Mouse (Mus musculus): ENCODE measurements around the gene Gm13285. TPM values are rescaled to one million over a fixed set of nuclear protein-coding genes. Genes with fewer than 3 reads are reported as not detected.
"Not testable (repeated sequence)": the region's sequence is repeated elsewhere in the genome, so short reads cannot be mapped to it uniquely, and the experiment has no call there.

The Gm13285 gene
- polyA plus RNA-seq, 1 experiment from 2014 or later, result 0.61 TPM

DNA sequence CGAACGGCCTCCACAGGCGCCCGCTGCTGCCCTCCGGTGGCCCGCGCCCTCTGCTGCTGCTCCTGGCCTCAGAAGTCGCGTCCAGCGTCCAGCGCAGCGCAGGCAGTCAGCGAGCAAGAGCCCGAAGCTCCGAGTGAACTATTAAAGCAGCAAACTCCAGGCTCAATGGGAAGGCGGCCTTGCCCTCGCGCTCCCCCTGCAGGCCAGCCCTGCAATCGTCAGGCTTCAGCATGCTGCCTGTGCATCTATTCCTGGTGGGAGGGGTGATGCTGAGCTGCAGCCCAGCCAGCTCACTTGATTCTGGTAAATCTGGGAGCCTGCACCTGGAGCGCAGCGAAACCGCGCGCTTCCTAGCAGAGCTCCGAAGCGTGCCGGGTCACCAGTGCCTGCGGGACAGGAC is 11.1 kb upstream of the Gm13285 start, which contains the start of gene Gm13277:
Gm13277 (plus strand) TSS at position 231 of the 400 bp plus-strand sequence.
- not testable (repeated sequence) for H3K36me3 ChIP-seq (ENCODE audit: control insufficient read depth, insufficient read depth, low read length); H3K4me3 ChIP-seq (ENCODE audit: low read depth, low read length); H3K9ac ChIP-seq (ENCODE audit: low read length); H3K27ac ChIP-seq (ENCODE audit: low read depth, low read length); H3K9me3 ChIP-seq (ENCODE audit: control insufficient read depth, low read length); DNase-seq (ENCODE audit: low spot score, missing footprints); H3K4me1 ChIP-seq (ENCODE audit: control insufficient read depth, insufficient read depth, low read length); ATAC-seq (ENCODE audit: low FRiP score); H3K27me3 ChIP-seq (ENCODE audit: control insufficient read depth, insufficient read depth, low read length); H3K4me2 ChIP-seq
- WGBS, result 0% methylated on average over 1 of the region's 28 CpGs

DNA sequence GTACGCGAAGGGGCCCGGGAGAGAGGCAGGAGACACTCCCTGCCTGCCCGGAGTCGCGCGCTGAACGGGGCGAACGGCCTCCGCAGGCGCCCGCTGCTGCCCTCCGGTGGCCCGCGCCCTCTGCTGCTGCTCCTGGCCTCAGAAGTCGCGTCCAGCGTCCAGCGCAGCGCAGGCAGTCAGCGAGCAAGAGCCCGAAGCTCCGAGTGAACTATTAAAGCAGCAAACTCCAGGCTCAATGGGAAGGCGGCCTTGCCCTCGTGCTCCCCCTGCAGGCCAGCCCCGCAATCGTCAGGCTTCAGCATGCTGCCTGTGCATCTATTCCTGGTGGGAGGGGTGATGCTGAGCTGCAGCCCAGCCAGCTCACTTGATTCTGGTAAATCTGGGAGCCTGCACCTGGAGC is 8.2 kb upstream of the Gm13285 start, which contains the start of gene Gm13278:
Gm13278 (plus strand) TSS at position 301 of the 400 bp plus-strand sequence.
- not testable (repeated sequence) for H3K36me3 ChIP-seq (ENCODE audit: control insufficient read depth, insufficient read depth, low read length); H3K9ac ChIP-seq (ENCODE audit: low read length); H3K4me2 ChIP-seq; DNase-seq (ENCODE audit: low spot score, missing footprints); H3K27me3 ChIP-seq (ENCODE audit: control insufficient read depth, insufficient read depth, low read length); H3K4me3 ChIP-seq (ENCODE audit: low read depth, low read length); H3K9me3 ChIP-seq (ENCODE audit: control insufficient read depth, low read length); ATAC-seq (ENCODE audit: low FRiP score); H3K27ac ChIP-seq (ENCODE audit: low read depth, low read length); H3K4me1 ChIP-seq (ENCODE audit: control insufficient read depth, insufficient read depth, low read length)
- WGBS, result no CpG with 5 or more reads among the region's 28 CpGs

DNA sequence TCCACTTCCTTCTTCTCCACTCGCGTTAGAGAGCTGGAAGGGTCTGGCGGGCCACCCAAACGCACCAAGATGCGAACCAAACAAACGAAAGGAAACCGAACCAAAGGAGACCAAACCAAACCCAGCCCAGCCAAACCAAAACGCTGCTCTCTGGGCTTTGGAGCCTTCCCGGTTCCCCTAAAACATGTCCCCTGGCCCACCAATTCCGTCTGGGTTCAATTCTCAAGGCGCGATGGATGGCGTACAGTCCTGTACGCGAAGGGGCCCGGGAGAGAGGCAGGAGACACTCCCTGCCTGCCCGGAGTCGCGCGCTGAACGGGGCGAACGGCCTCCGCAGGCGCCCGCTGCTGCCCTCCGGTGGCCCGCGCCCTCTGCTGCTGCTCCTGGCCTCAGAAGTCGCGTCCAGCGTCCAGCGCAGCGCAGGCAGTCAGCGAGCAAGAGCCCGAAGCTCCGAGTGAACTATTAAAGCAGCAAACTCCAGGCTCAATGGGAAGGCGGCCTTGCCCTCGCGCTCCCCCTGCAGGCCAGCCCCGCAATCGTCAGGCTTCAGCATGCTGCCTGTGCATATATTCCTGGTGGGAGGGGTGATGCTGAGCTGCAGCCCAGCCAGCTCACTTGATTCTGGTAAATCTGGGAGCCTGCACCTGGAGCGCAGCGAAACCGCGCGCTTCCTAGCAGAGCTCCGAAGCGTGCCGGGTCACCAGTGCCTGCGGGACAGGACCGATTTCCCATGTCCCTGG is 5.4 kb upstream of the Gm13285 start, which contains the start of gene Gm13275:
Gm13275 (plus strand) TSS at position 552 of the 740 bp plus-strand sequence.
- not testable (repeated sequence) for H3K9me3 ChIP-seq (ENCODE audit: control insufficient read depth, low read length); H3K4me1 ChIP-seq (ENCODE audit: control insufficient read depth, insufficient read depth, low read length); H3K9ac ChIP-seq (ENCODE audit: low read length); H3K36me3 ChIP-seq (ENCODE audit: control insufficient read depth, insufficient read depth, low read length); H3K27me3 ChIP-seq (ENCODE audit: control insufficient read depth, insufficient read depth, low read length); DNase-seq (ENCODE audit: low spot score, missing footprints); H3K4me3 ChIP-seq (ENCODE audit: low read depth, low read length); H3K27ac ChIP-seq (ENCODE audit: low read depth, low read length); H3K4me2 ChIP-seq; ATAC-seq (ENCODE audit: low FRiP score)
- 0% methylated on average over 5 of the region's 52 CpGs for WGBS

DNA sequence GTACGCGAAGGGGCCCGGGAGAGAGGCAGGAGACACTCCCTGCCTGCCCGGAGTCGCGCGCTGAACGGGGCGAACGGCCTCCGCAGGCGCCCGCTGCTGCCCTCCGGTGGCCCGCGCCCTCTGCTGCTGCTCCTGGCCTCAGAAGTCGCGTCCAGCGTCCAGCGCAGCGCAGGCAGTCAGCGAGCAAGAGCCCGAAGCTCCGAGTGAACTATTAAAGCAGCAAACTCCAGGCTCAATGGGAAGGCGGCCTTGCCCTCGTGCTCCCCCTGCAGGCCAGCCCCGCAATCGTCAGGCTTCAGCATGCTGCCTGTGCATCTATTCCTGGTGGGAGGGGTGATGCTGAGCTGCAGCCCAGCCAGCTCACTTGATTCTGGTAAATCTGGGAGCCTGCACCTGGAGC is 2.4 kb upstream of the Gm13285 start, which contains the start of gene Gm13279:
Gm13279 (plus strand) TSS at position 301 of the 400 bp plus-strand sequence.
- not testable (repeated sequence) for H3K27me3 ChIP-seq (ENCODE audit: control insufficient read depth, insufficient read depth, low read length); H3K9me3 ChIP-seq (ENCODE audit: control insufficient read depth, low read length); H3K4me2 ChIP-seq; H3K36me3 ChIP-seq (ENCODE audit: control insufficient read depth, insufficient read depth, low read length); H3K27ac ChIP-seq (ENCODE audit: low read depth, low read length); H3K4me3 ChIP-seq (ENCODE audit: low read depth, low read length); H3K4me1 ChIP-seq (ENCODE audit: control insufficient read depth, insufficient read depth, low read length); H3K9ac ChIP-seq (ENCODE audit: low read length); ATAC-seq (ENCODE audit: low FRiP score); DNase-seq (ENCODE audit: low spot score, missing footprints)
- WGBS, result no CpG with 5 or more reads among the region's 28 CpGs

DNA sequence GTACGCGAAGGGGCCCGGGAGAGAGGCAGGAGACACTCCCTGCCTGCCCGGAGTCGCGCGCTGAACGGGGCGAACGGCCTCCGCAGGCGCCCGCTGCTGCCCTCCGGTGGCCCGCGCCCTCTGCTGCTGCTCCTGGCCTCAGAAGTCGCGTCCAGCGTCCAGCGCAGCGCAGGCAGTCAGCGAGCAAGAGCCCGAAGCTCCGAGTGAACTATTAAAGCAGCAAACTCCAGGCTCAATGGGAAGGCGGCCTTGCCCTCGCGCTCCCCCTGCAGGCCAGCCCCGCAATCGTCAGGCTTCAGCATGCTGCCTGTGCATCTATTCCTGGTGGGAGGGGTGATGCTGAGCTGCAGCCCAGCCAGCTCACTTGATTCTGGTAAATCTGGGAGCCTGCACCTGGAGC is 3.5 kb downstream of the Gm13285 start, which contains the start of gene Gm13287:
Gm13287 (plus strand) TSS at position 301 of the 400 bp plus-strand sequence.
- not testable (repeated sequence) for H3K27me3 ChIP-seq (ENCODE audit: control insufficient read depth, insufficient read depth, low read length); H3K36me3 ChIP-seq (ENCODE audit: control insufficient read depth, insufficient read depth, low read length); H3K4me2 ChIP-seq; H3K9me3 ChIP-seq (ENCODE audit: control insufficient read depth, low read length); ATAC-seq (ENCODE audit: low FRiP score); H3K9ac ChIP-seq (ENCODE audit: low read length); H3K4me3 ChIP-seq (ENCODE audit: low read depth, low read length); H3K27ac ChIP-seq (ENCODE audit: low read depth, low read length); H3K4me1 ChIP-seq (ENCODE audit: control insufficient read depth, insufficient read depth, low read length); DNase-seq (ENCODE audit: low spot score, missing footprints)
- WGBS, result no CpG with 5 or more reads among the region's 29 CpGs

DNA sequence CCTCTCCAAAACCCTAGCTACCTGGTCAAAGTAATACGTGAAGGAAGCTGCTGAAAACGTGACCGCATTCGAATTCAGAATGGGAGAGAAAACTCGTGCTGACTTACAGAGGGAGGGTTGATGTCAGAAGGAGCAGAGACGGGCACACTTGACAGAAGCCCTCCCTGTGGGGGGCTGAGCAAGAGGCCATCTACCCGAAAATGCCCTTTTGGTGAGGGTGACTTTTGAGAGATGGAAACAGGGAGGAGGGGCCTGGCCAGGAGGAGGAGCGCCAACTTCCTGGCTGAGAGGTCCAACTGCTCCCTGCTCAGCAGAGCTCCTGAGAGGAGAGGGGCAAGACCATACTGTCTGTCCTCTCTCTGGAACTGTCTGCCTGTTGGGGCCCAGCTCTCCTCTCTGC is 5.8 kb downstream of the Gm13285 start, which contains the start of gene Gm13288:
Gm13288 (plus strand) TSS at position 301 of the 400 bp plus-strand sequence.
- H3K36me3 ChIP-seq (ENCODE audit: control insufficient read depth, insufficient read depth, low read length); H3K27me3 ChIP-seq (ENCODE audit: control insufficient read depth, insufficient read depth, low read length); H3K9me3 ChIP-seq (ENCODE audit: control insufficient read depth, low read length); ATAC-seq (ENCODE audit: low FRiP score); H3K4me3 ChIP-seq (ENCODE audit: low read depth, low read length); H3K4me2 ChIP-seq; H3K4me1 ChIP-seq (ENCODE audit: control insufficient read depth, insufficient read depth, low read length); H3K27ac ChIP-seq (ENCODE audit: low read depth, low read length); DNase-seq (ENCODE audit: low spot score, missing footprints); H3K9ac ChIP-seq (ENCODE audit: low read length): not testable (repeated sequence)
- no CpG with 5 or more reads among the region's 8 CpGs for WGBS

DNA sequence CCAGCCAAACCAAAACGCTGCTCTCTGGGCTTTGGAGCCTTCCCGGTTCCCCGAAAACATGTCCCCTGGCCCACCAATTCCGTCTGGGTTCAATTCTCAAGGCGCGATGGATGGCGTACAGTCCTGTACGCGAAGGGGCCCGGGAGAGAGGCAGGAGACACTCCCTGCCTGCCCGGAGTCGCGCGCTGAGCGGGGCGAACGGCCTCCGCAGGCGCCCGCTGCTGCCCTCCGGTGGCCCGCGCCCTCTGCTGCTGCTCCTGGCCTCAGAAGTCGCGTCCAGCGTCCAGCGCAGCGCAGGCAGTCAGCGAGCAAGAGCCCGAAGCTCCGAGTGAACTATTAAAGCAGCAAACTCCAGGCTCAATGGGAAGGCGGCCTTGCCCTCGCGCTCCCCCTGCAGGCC is 6.3 kb downstream of the Gm13285 start:
- not testable (repeated sequence) for H3K4me3 ChIP-seq (ENCODE audit: low read depth, low read length); H3K36me3 ChIP-seq (ENCODE audit: control insufficient read depth, insufficient read depth, low read length); H3K4me1 ChIP-seq (ENCODE audit: control insufficient read depth, insufficient read depth, low read length); DNase-seq (ENCODE audit: low spot score, missing footprints); H3K4me2 ChIP-seq; H3K9ac ChIP-seq (ENCODE audit: low read length); H3K27ac ChIP-seq (ENCODE audit: low read depth, low read length); ATAC-seq (ENCODE audit: low FRiP score); H3K27me3 ChIP-seq (ENCODE audit: control insufficient read depth, insufficient read depth, low read length); H3K9me3 ChIP-seq (ENCODE audit: control insufficient read depth, low read length)
- 0% methylated on average over 11 of the region's 34 CpGs for WGBS

DNA sequence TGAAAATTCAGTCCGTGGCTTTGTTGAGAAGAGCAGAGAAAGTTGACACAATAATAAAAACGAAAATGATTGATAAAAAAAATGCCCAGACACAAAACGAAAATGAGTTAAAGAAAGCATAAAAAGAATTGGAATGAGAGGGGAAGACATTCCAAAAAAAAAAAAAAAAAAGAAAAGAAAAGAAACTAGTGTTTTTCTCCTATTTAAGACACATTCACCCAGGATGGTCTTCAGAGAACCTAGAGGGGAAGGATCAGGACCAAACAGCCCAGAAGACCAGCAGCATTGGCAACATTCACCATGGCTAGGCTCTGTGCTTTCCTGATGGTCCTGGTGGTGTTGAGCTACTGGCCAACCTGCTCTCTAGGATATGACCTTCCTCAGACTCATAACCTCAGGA is 16.5 kb downstream of the Gm13285 start, which contains the start of gene Ifna7:
Ifna7 (plus strand) TSS at position 301 of the 400 bp plus-strand sequence.
- 61% methylated on average over 3 of the region's 3 CpGs for WGBS
- no peaks in the 10 kb centered on the region for H3K4me1 ChIP-seq (ENCODE audit: control insufficient read depth, insufficient read depth, low read length)
- H3K36me3 ChIP-seq (ENCODE audit: control insufficient read depth, insufficient read depth, low read length), result no peaks in the 10 kb centered on the region
- no peak for ATAC-seq (ENCODE audit: low FRiP score)
- H3K27me3 ChIP-seq (ENCODE audit: control insufficient read depth, insufficient read depth, low read length), result no peaks in the 10 kb centered on the region
- H3K4me3 ChIP-seq (ENCODE audit: low read depth, low read length), result no peak within 1 kb of the TSS
- no peak within 1 kb of the TSS for H3K9ac ChIP-seq (ENCODE audit: low read length)
- DNase-seq (ENCODE audit: low spot score, missing footprints), result no peak
- no peaks in the 10 kb centered on the region for H3K9me3 ChIP-seq (ENCODE audit: control insufficient read depth, low read length)
- no peak within 1 kb of the TSS for H3K4me2 ChIP-seq
- no peak within 1 kb of the TSS for H3K27ac ChIP-seq (ENCODE audit: low read depth, low read length)

DNA sequence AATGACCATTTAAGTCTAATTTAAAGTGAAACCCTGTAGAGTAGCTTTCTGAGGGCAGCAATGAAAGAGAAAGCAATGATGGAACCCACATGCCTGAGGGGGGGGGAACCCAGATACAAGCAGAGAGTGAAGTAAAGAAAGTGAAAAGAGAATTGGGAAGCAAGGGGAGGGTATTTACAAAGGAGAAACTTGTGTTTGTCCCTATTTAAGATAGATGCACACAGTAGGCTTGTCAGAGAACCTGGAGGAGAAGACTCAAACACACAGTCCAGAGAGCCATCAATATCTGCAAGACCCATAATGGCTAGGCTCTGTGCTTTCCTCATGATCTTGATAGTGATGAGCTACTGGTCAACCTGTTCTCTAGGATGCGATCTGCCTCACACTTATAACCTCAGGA is 20.2 kb downstream of the Gm13285 start, which contains the start of gene Ifna11:
Ifna11 (plus strand) TSS at position 301 of the 400 bp plus-strand sequence.
- Histone ChIP-seq H3K27ac (ENCODE audit: low read depth, low read length) (no peak within 1 kb of the TSS), H3K9me3 (ENCODE audit: control insufficient read depth, low read length) (no peaks in the 10 kb centered on the region), H3K9ac (ENCODE audit: low read length) (no peak within 1 kb of the TSS), H3K36me3 (ENCODE audit: control insufficient read depth, insufficient read depth, low read length) (no peaks in the 10 kb centered on the region), H3K4me3 (ENCODE audit: low read depth, low read length) (no peak within 1 kb of the TSS), H3K4me1 (ENCODE audit: control insufficient read depth, insufficient read depth, low read length) (no peaks in the 10 kb centered on the region), H3K4me2 (no peak within 1 kb of the TSS), H3K27me3 (ENCODE audit: control insufficient read depth, insufficient read depth, low read length) (no peaks in the 10 kb centered on the region)
- ATAC-seq (ENCODE audit: low FRiP score) (no peak), DNase-seq (ENCODE audit: low spot score, missing footprints) (no peak)
- 78% methylated on average over 1 of the region's 1 CpGs for WGBS

Measured in midbrain, embryonic 11.5 days (tissue).